Mouse (Mus musculus): ENCODE measurements around the gene Litaf. TPM values are rescaled to one million over a fixed set of nuclear protein-coding genes. Genes with fewer than 3 reads are reported as not detected.
A peak's percentile ranks its signal among the peaks of the same experiment; 100 is the strongest.
"Not testable (repeated sequence)": the region's sequence is repeated elsewhere in the genome, so short reads cannot be mapped to it uniquely, and the experiment has no call there.

The Litaf gene
- polyA plus RNA-seq, 1 experiment from 2014 or later = 134 TPM

- no peaks in the 10 kb centered on the region for H3K27me3 ChIP-seq (ENCODE audit: insufficient read depth, low read length)
- no peak overlapping the region for H3K27ac ChIP-seq (ENCODE audit: low read length)
- H3K4me2 ChIP-seq (replicated peaks; ENCODE audit: low read depth, low read length) = no peak overlapping the region
- H3K36me3 ChIP-seq (ENCODE audit: insufficient read depth, low read length) = peaks cover 17% of the 10 kb centered on the region
- no peak overlapping the region for H3K4me3 ChIP-seq (ENCODE audit: low read length)
- no peak for ATAC-seq (ENCODE audit: low FRiP score, low TSS enrichment)
- WGBS = 80% methylated on average over 4 of the region's 4 CpGs
- no peaks in the 10 kb centered on the region for H3K9me3 ChIP-seq (ENCODE audit: low read length)
- no peak overlapping the region for H3K9ac ChIP-seq (replicated peaks; ENCODE audit: low read length)
- H3K4me1 ChIP-seq (ENCODE audit: insufficient read depth, low read length) = peaks cover 10% of the 10 kb centered on the region; the same call in 1 of the 2 replicates
Observed at GRCm38 (mm10) chr16:10968299-10968698, 97.7 kb downstream of the Litaf start.

- H3K9ac ChIP-seq (replicated peaks; ENCODE audit: low read length) = no peak overlapping the region
- no peak overlapping the region for H3K4me3 ChIP-seq (ENCODE audit: low read length)
- H3K27me3 ChIP-seq (ENCODE audit: insufficient read depth, low read length) = no peaks in the 10 kb centered on the region
- H3K9me3 ChIP-seq (ENCODE audit: low read length) = no peaks in the 10 kb centered on the region
- H3K4me1 ChIP-seq (ENCODE audit: insufficient read depth, low read length) = peaks cover 10% of the 10 kb centered on the region; the same call in 1 of the 2 replicates
- H3K4me2 ChIP-seq (replicated peaks; ENCODE audit: low read depth, low read length) = no peak overlapping the region
- H3K36me3 ChIP-seq (ENCODE audit: insufficient read depth, low read length) = peaks cover 23% of the 10 kb centered on the region
- ATAC-seq (ENCODE audit: low FRiP score, low TSS enrichment) = no peak
- WGBS = 88% methylated on average over 7 of the region's 7 CpGs
- no peak overlapping the region for H3K27ac ChIP-seq (ENCODE audit: low read length)
Observed at GRCm38 (mm10) chr16:10967756-10968155, 98.2 kb downstream of the Litaf start.

- Histone ChIP-seq H3K36me3 (ENCODE audit: insufficient read depth, low read length) (peaks cover 30% of the 10 kb centered on the region), H3K27ac (ENCODE audit: low read length) (no peak overlapping the region), H3K4me3 (ENCODE audit: low read length) (no peak overlapping the region), H3K9ac (replicated peaks; ENCODE audit: low read length) (no peak overlapping the region), H3K4me1 (ENCODE audit: insufficient read depth, low read length) (peaks cover 9% of the 10 kb centered on the region; the same call in 1 of the 2 replicates), H3K27me3 (ENCODE audit: insufficient read depth, low read length) (no peaks in the 10 kb centered on the region), H3K9me3 (ENCODE audit: low read length) (no peaks in the 10 kb centered on the region), H3K4me2 (replicated peaks; ENCODE audit: low read depth, low read length) (no peak overlapping the region)
- no peak for ATAC-seq (ENCODE audit: low FRiP score, low TSS enrichment)
- 92% methylated on average over 6 of the region's 6 CpGs for WGBS
Observed at GRCm38 (mm10) chr16:10967013-10967412, 98.9 kb downstream of the Litaf start.

GRCm38 (mm10) chr16:10965034-10965433 lies 100.9 kb downstream of the Litaf start:
- H3K4me3 ChIP-seq (ENCODE audit: low read length) = no peak overlapping the region
- no peak overlapping the region for H3K27ac ChIP-seq (ENCODE audit: low read length)
- H3K27me3 ChIP-seq (ENCODE audit: insufficient read depth, low read length) = no peaks in the 10 kb centered on the region
- no peak overlapping the region for H3K9ac ChIP-seq (replicated peaks; ENCODE audit: low read length)
- 91% methylated on average over 2 of the region's 2 CpGs for WGBS
- no peak overlapping the region for H3K4me2 ChIP-seq (replicated peaks; ENCODE audit: low read depth, low read length)
- H3K9me3 ChIP-seq (ENCODE audit: low read length) = no peaks in the 10 kb centered on the region
- peaks cover 7% of the 10 kb centered on the region; the same call in 1 of the 2 replicates for H3K4me1 ChIP-seq (ENCODE audit: insufficient read depth, low read length)
- peaks cover 42% of the 10 kb centered on the region for H3K36me3 ChIP-seq (ENCODE audit: insufficient read depth, low read length)
- no peak for ATAC-seq (ENCODE audit: low FRiP score, low TSS enrichment)

- Histone ChIP-seq H3K4me3 (ENCODE audit: low read length) (no peak overlapping the region), H3K9ac (replicated peaks; ENCODE audit: low read length) (no peak overlapping the region), H3K36me3 (ENCODE audit: insufficient read depth, low read length) (peaks cover 53% of the 10 kb centered on the region), H3K27me3 (ENCODE audit: insufficient read depth, low read length) (no peaks in the 10 kb centered on the region), H3K27ac (ENCODE audit: low read length) (no peak overlapping the region), H3K4me2 (replicated peaks; ENCODE audit: low read depth, low read length) (no peak overlapping the region), H3K4me1 (ENCODE audit: insufficient read depth, low read length) (no peaks in the 10 kb centered on the region), H3K9me3 (ENCODE audit: low read length) (no peaks in the 10 kb centered on the region)
- ATAC-seq (ENCODE audit: low FRiP score, low TSS enrichment) = no peak
- 95% methylated on average over 10 of the region's 10 CpGs for WGBS
Observed at GRCm38 (mm10) chr16:10960916-10961315, 105.0 kb downstream of the Litaf start.

GRCm38 (mm10) chr16:10958763-10959440 lies 107.1 kb downstream of the Litaf start:
- Histone ChIP-seq H3K4me3 (ENCODE audit: low read length) (no peak overlapping the region), H3K36me3 (ENCODE audit: insufficient read depth, low read length) (peaks cover 45% of the 10 kb centered on the region), H3K9me3 (ENCODE audit: low read length) (no peaks in the 10 kb centered on the region), H3K9ac (replicated peaks; ENCODE audit: low read length) (no peak overlapping the region), H3K27me3 (ENCODE audit: insufficient read depth, low read length) (no peaks in the 10 kb centered on the region), H3K27ac (ENCODE audit: low read length) (no peak overlapping the region), H3K4me2 (replicated peaks; ENCODE audit: low read depth, low read length) (no peak overlapping the region), H3K4me1 (ENCODE audit: insufficient read depth, low read length) (no peaks in the 10 kb centered on the region)
- no peak for ATAC-seq (ENCODE audit: low FRiP score, low TSS enrichment)
- 89% methylated on average over 7 of the region's 7 CpGs for WGBS

GRCm38 (mm10) chr16:10958307-10958706 lies 107.7 kb downstream of the Litaf start:
- not testable (repeated sequence) for H3K4me1 ChIP-seq (ENCODE audit: insufficient read depth, low read length); H3K27me3 ChIP-seq (ENCODE audit: insufficient read depth, low read length); H3K9ac ChIP-seq (replicated peaks; ENCODE audit: low read length); H3K4me3 ChIP-seq (ENCODE audit: low read length); H3K27ac ChIP-seq (ENCODE audit: low read length); H3K9me3 ChIP-seq (ENCODE audit: low read length); H3K4me2 ChIP-seq (replicated peaks; ENCODE audit: low read depth, low read length); ATAC-seq (ENCODE audit: low FRiP score, low TSS enrichment)
- WGBS = 97% methylated on average over 12 of the region's 12 CpGs
- H3K36me3 ChIP-seq (ENCODE audit: insufficient read depth, low read length) = peaks cover 41% of the 10 kb centered on the region

GRCm38 (mm10) chr16:10957794-10958193 lies 108.2 kb downstream of the Litaf start:
- Histone ChIP-seq H3K27me3 (ENCODE audit: insufficient read depth, low read length) (no peaks in the 10 kb centered on the region), H3K4me2 (replicated peaks; ENCODE audit: low read depth, low read length) (no peak overlapping the region), H3K9ac (replicated peaks; ENCODE audit: low read length) (no peak overlapping the region), H3K27ac (ENCODE audit: low read length) (no peak overlapping the region), H3K4me1 (ENCODE audit: insufficient read depth, low read length) (no peaks in the 10 kb centered on the region), H3K9me3 (ENCODE audit: low read length) (no peaks in the 10 kb centered on the region), H3K4me3 (ENCODE audit: low read length) (no peak overlapping the region), H3K36me3 (ENCODE audit: insufficient read depth, low read length) (peaks cover 35% of the 10 kb centered on the region)
- no peak for ATAC-seq (ENCODE audit: low FRiP score, low TSS enrichment)
- 84% methylated on average over 3 of the region's 3 CpGs for WGBS

- H3K9ac ChIP-seq (replicated peaks; ENCODE audit: low read length) = no peak overlapping the region
- 76% methylated on average over 8 of the region's 8 CpGs for WGBS
- H3K4me3 ChIP-seq (ENCODE audit: low read length) = no peak overlapping the region
- H3K36me3 ChIP-seq (ENCODE audit: insufficient read depth, low read length) = peaks cover 29% of the 10 kb centered on the region
- ATAC-seq (ENCODE audit: low FRiP score, low TSS enrichment) = 0 out of 2 replicates have a peak, but pooled peaks have one; percentile 27
- H3K4me2 ChIP-seq (replicated peaks; ENCODE audit: low read depth, low read length) = no peak overlapping the region
- no peaks in the 10 kb centered on the region for H3K9me3 ChIP-seq (ENCODE audit: low read length)
- no peaks in the 10 kb centered on the region for H3K27me3 ChIP-seq (ENCODE audit: insufficient read depth, low read length)
- H3K4me1 ChIP-seq (ENCODE audit: insufficient read depth, low read length) = no peaks in the 10 kb centered on the region
- H3K27ac ChIP-seq (ENCODE audit: low read length) = no peak overlapping the region
Observed at GRCm38 (mm10) chr16:10956938-10957685, 108.8 kb downstream of the Litaf start.

GRCm38 (mm10) chr16:10955078-10955477 lies 110.9 kb downstream of the Litaf start:
- Histone ChIP-seq H3K27ac (ENCODE audit: low read length) (no peak overlapping the region), H3K4me3 (ENCODE audit: low read length) (no peak overlapping the region), H3K4me2 (replicated peaks; ENCODE audit: low read depth, low read length) (no peak overlapping the region), H3K9me3 (ENCODE audit: low read length) (no peaks in the 10 kb centered on the region), H3K9ac (replicated peaks; ENCODE audit: low read length) (no peak overlapping the region), H3K27me3 (ENCODE audit: insufficient read depth, low read length) (no peaks in the 10 kb centered on the region), H3K4me1 (ENCODE audit: insufficient read depth, low read length) (no peaks in the 10 kb centered on the region), H3K36me3 (ENCODE audit: insufficient read depth, low read length) (peaks cover 16% of the 10 kb centered on the region)
- WGBS = 86% methylated on average over 4 of the region's 4 CpGs
- ATAC-seq (ENCODE audit: low FRiP score, low TSS enrichment) = no peak
